Mouse (Mus musculus): ENCODE results near the gene Hmx1. TPM values are rescaled to one million over a fixed set of nuclear protein-coding genes. Genes with fewer than 3 reads are reported as not detected.

Hmx1 gene
- polyA plus RNA-seq, 2 experiments: not detected

GRCm38 (mm10) chr5:35425218-35425617 lies 36.3 kb downstream of the Hmx1 start:
- Histone ChIP-seq H3K27me3 (ENCODE audit: control insufficient read depth, insufficient read depth, low read length) (no peaks in the 10 kb centered on the region), H3K4me2 (ENCODE audit: low read depth) (no peak overlapping the region), H3K4me3 (ENCODE audit: insufficient read depth in 1 of 2, low read depth in 2 of 2, low read length in 2 of 2) (no peak overlapping the region), H3K27ac (no peak overlapping the region), H3K4me1 (replicated peaks; ENCODE audit: control insufficient read depth in 2 of 2, insufficient read depth in 2 of 2, low read length in 1 of 2) (peaks cover 0 to 10% of the 10 kb centered on the region in 2 experiments; a peak in 2 of 4 replicates), H3K9me3 (ENCODE audit: control insufficient read depth, low read length) (no peaks in the 10 kb centered on the region), H3K9ac (replicated peaks) (no peak overlapping the region), H3K36me3 (replicated peaks; ENCODE audit: control insufficient read depth, insufficient read depth, low read depth) (no peaks in the 10 kb centered on the region)
- TF ChIP-seq CTCF (IDR thresholded peaks at IDR 0.05; ENCODE audit: low read depth) (no peak; the same call in 1 of the 2 replicates), EP300 (IDR thresholded peaks at IDR 0.05; ENCODE audit: low read depth) (no peak)
- WGBS (ENCODE audit: insufficient replicate concordance): 29% methylated on average over 11 of the region's 11 CpGs
- DNase-seq (ENCODE audit: low read depth in 3 of 3, low spot score in 3 of 3): peak in 2 of 3 experiments; percentile 29 to 33
- ATAC-seq (ENCODE audit: insufficient read depth): peak; percentile 53; the same call in 1 of the 2 replicates

GRCm38 (mm10) chr5:35427901-35428300 lies 39.0 kb downstream of the Hmx1 start:
- H3K27me3 ChIP-seq (ENCODE audit: control insufficient read depth, insufficient read depth, low read length): no peaks in the 10 kb centered on the region

DNA sequence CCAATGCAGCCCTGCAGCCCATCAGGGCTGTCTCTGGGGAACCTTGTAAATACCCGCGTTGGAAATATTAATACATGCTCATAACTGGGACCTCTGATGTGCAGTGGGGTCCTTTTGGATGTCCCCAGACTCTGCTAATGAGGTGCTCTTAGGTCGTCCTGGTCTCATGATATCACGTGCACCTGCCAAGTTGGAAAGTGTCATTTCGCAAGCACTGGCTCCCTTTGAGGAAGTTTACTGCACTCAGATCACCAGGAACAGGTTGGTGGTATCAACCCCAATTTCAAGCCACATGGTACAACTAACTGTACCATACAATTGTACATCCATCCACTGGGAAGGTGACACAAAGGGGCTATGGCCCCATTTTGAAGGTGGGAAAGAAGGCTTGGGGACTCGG lies 39.5 kb downstream of the Hmx1 start:
- Histone ChIP-seq H3K4me3 (ENCODE audit: insufficient read depth in 1 of 2, low read depth in 2 of 2, low read length in 2 of 2) (no peak overlapping the region), H3K9ac (replicated peaks) (no peak overlapping the region), H3K27ac (no peak overlapping the region), H3K9me3 (ENCODE audit: control insufficient read depth, low read length) (no peaks in the 10 kb centered on the region), H3K4me1 (replicated peaks; ENCODE audit: control insufficient read depth in 2 of 2, insufficient read depth in 2 of 2, low read length in 1 of 2) (peaks cover 0 to 10% of the 10 kb centered on the region in 2 experiments; a peak in 2 of 4 replicates), H3K4me2 (ENCODE audit: low read depth) (no peak overlapping the region), H3K36me3 (replicated peaks; ENCODE audit: control insufficient read depth, insufficient read depth, low read depth) (no peaks in the 10 kb centered on the region), H3K27me3 (ENCODE audit: control insufficient read depth, insufficient read depth, low read length) (no peaks in the 10 kb centered on the region)
- DNase-seq (ENCODE audit: low read depth in 3 of 3, low spot score in 3 of 3) (no peak), ATAC-seq (ENCODE audit: insufficient read depth) (no peak)
- 53% methylated on average over 6 of the region's 6 CpGs for WGBS (ENCODE audit: insufficient replicate concordance)
- TF ChIP-seq EP300 (IDR thresholded peaks at IDR 0.05; ENCODE audit: low read depth) (no peak), CTCF (IDR thresholded peaks at IDR 0.05; ENCODE audit: low read depth) (no peak)

More at GRCm38 (mm10) chr5:35427901-35428300, 39.0 kb downstream of the Hmx1 start:
- DNase-seq (ENCODE audit: low read depth in 3 of 3, low spot score in 3 of 3) (peak in 2 of 3 experiments; percentile 3 to 28), ATAC-seq (ENCODE audit: insufficient read depth) (peak; percentile 11; the same call in 1 of the 2 replicates)
- no peak for TF ChIP-seq CTCF (IDR thresholded peaks at IDR 0.05; ENCODE audit: low read depth)
- no peak for TF ChIP-seq EP300 (IDR thresholded peaks at IDR 0.05; ENCODE audit: low read depth)
- 60% methylated on average over 6 of the region's 6 CpGs for WGBS (ENCODE audit: insufficient replicate concordance)
- no peaks in the 10 kb centered on the region for H3K9me3 ChIP-seq (ENCODE audit: control insufficient read depth, low read length)
- no peaks in the 10 kb centered on the region for H3K36me3 ChIP-seq (replicated peaks; ENCODE audit: control insufficient read depth, insufficient read depth, low read depth)
- H3K4me2 ChIP-seq (ENCODE audit: low read depth): no peak overlapping the region
- H3K27ac ChIP-seq: no peak overlapping the region
- H3K4me3 ChIP-seq (ENCODE audit: insufficient read depth in 1 of 2, low read depth in 2 of 2, low read length in 2 of 2): no peak overlapping the region
- no peak overlapping the region for H3K9ac ChIP-seq (replicated peaks)
- peaks cover 0 to 10% of the 10 kb centered on the region in 2 experiments; a peak in 2 of 4 replicates for H3K4me1 ChIP-seq (replicated peaks; ENCODE audit: control insufficient read depth in 2 of 2, insufficient read depth in 2 of 2, low read length in 1 of 2)

DNA sequence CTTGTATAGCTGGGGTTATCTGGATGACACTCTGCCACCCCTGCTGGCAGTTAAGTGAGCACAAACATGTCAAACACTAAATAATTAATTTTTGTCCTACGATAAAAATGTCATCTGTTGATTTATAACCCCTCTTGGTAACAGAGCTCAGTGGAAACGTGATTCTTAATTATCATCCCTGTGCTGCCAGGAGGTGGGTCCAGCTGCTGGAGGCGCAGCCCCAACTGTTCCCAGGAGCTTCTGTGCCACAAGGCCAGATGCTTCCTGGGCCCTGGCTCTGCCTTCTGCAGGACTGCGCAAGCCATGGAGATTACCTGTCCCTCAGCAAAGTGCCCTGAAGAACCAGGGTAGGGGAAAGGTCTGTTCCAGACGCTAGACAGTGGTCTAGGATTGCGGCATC lies 43.2 kb downstream of the Hmx1 start:
- Histone ChIP-seq H3K27ac (no peak overlapping the region), H3K9ac (replicated peaks) (no peak overlapping the region), H3K9me3 (ENCODE audit: control insufficient read depth, low read length) (no peaks in the 10 kb centered on the region), H3K27me3 (ENCODE audit: control insufficient read depth, insufficient read depth, low read length) (no peaks in the 10 kb centered on the region), H3K4me3 (ENCODE audit: insufficient read depth in 1 of 2, low read depth in 2 of 2, low read length in 2 of 2) (no peak overlapping the region), H3K4me2 (ENCODE audit: low read depth) (no peak overlapping the region), H3K4me1 (replicated peaks; ENCODE audit: control insufficient read depth in 2 of 2, insufficient read depth in 2 of 2, low read length in 1 of 2) (peaks cover 0 to 4% of the 10 kb centered on the region in 2 experiments; a peak in 2 of 4 replicates), H3K36me3 (replicated peaks; ENCODE audit: control insufficient read depth, insufficient read depth, low read depth) (no peaks in the 10 kb centered on the region)
- DNase-seq (ENCODE audit: low read depth in 3 of 3, low spot score in 3 of 3): no peak
- ATAC-seq (ENCODE audit: insufficient read depth): no peak
- no peak for TF ChIP-seq EP300 (IDR thresholded peaks at IDR 0.05; ENCODE audit: low read depth)
- TF ChIP-seq CTCF (IDR thresholded peaks at IDR 0.05; ENCODE audit: low read depth): no peak
- WGBS (ENCODE audit: insufficient replicate concordance): 49% methylated on average over 6 of the region's 6 CpGs

DNA sequence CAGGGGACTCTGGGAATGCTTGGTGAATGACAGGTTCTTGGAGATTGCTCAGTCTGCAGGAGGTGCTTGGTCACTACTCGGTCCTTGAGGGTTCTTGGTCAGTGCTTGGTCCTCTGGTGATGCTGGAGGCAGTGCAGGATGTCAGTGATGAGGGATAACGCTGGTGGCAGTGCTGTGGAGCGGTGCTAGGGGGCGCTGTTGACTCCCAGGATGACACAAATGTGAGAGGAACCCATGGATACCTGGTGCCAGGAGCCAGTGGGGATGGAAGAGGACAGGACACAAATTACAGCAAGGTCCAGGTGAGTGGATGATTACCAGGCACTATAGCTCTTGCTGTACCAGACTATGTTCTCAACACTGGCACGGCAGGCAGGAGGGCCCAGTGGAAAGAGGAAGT lies 45.1 kb downstream of the Hmx1 start:
- WGBS (ENCODE audit: insufficient replicate concordance): 23% methylated on average over 5 of the region's 5 CpGs
- no peaks in the 10 kb centered on the region; the same call in 1 of the 2 replicates for H3K9me3 ChIP-seq (ENCODE audit: control insufficient read depth, low read length)

More for the DNA sequence above, 45.1 kb downstream of the Hmx1 start:
- ATAC-seq (ENCODE audit: insufficient read depth) (no peak), DNase-seq (ENCODE audit: low read depth in 3 of 3, low spot score in 3 of 3) (no peak)
- Histone ChIP-seq H3K27ac (no peak overlapping the region), H3K27me3 (ENCODE audit: control insufficient read depth, insufficient read depth, low read length) (no peaks in the 10 kb centered on the region), H3K4me1 (replicated peaks; ENCODE audit: control insufficient read depth in 2 of 2, insufficient read depth in 2 of 2, low read length in 1 of 2) (no peaks in the 10 kb centered on the region), H3K9ac (replicated peaks) (no peak overlapping the region), H3K4me2 (ENCODE audit: low read depth) (no peak overlapping the region), H3K4me3 (ENCODE audit: insufficient read depth in 1 of 2, low read depth in 2 of 2, low read length in 2 of 2) (no peak overlapping the region), H3K36me3 (replicated peaks; ENCODE audit: control insufficient read depth, insufficient read depth, low read depth) (no peaks in the 10 kb centered on the region)
- peak; percentile 40; the same call in 1 of the 2 replicates for TF ChIP-seq CTCF (IDR thresholded peaks at IDR 0.05; ENCODE audit: low read depth)
- no peak for TF ChIP-seq EP300 (IDR thresholded peaks at IDR 0.05; ENCODE audit: low read depth)
